Mouse (Mus musculus): ENCODE data around the gene Tenm2. TPM values are rescaled to one million over a fixed set of nuclear protein-coding genes. Genes with fewer than 3 reads are reported as not detected.

Gene Tenm2
- polyA plus RNA-seq, 1 experiment from 2014 or later, result 1.4 TPM

GRCm38 (mm10) chr11:36694810-36695209, 541.0 kb downstream of the Tenm2 start:
- no peak overlapping the region for H3K27ac ChIP-seq (ENCODE audit: poor library complexity, severe bottlenecking)
- WGBS, result 66% methylated on average over 8 of the region's 8 CpGs
- H3K4me1 ChIP-seq (replicated peaks), result no peaks in the 10 kb centered on the region
- H3K27me3 ChIP-seq (replicated peaks), result no peaks in the 10 kb centered on the region
- ATAC-seq (ENCODE audit: insufficient number of reproducible peaks, low FRiP score), result no peak
- H3K9me3 ChIP-seq (replicated peaks), result no peaks in the 10 kb centered on the region
- H3K4me2 ChIP-seq, result no peak overlapping the region
- H3K36me3 ChIP-seq, result no peaks in the 10 kb centered on the region
- no peak overlapping the region for H3K4me3 ChIP-seq
- H3K9ac ChIP-seq, result no peak overlapping the region

DNA sequence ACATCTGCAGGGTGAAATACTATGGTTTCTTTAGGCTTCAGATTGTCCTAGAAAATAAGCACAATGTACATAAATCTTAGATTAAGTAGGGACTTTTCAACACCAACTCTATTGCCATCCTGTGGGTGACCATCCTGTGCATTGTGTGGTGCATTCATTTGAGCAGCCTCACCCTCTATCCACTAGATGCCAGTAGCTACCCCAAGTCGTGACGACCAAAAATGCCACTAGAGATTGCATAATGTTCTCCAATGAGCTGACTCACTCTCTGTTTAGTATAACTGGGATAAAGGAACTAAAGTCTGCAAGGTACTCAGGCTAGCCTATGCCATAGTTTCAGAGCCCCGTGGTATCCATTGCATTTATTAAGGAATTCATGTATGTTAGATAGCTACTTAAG, 543.1 kb downstream of the Tenm2 start:
- Histone ChIP-seq H3K27me3 (replicated peaks) (no peaks in the 10 kb centered on the region), H3K4me1 (replicated peaks) (no peaks in the 10 kb centered on the region), H3K9me3 (replicated peaks) (no peaks in the 10 kb centered on the region), H3K9ac (no peak overlapping the region), H3K27ac (ENCODE audit: poor library complexity, severe bottlenecking) (no peak overlapping the region), H3K4me3 (no peak overlapping the region), H3K36me3 (no peaks in the 10 kb centered on the region), H3K4me2 (no peak overlapping the region)
- no peak for ATAC-seq (ENCODE audit: insufficient number of reproducible peaks, low FRiP score)
- 56% methylated on average over 3 of the region's 3 CpGs for WGBS

DNA sequence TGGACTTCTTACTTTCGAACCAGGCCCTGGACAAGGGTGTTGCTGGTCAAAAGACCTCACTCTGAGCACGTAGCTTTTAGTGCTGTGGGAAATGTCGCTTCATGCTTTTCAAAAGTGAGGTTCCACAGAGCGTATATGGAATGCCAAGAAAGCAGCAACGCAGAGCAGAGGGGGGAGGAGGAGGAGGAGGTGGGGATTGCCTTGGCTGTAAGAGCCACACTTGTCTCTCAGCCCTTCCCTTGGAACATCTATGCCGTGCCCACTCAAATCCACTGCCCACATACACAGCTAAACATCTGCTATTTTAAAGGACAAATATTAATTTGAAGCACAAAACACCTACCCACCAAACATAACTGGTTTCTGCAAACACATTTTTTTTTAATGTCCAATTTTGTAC, 544.9 kb downstream of the Tenm2 start:
- H3K9ac ChIP-seq, result no peak overlapping the region
- H3K27ac ChIP-seq (ENCODE audit: poor library complexity, severe bottlenecking), result no peak overlapping the region
- H3K9me3 ChIP-seq (replicated peaks), result no peaks in the 10 kb centered on the region
- peaks cover 12% of the 10 kb centered on the region for H3K4me1 ChIP-seq (replicated peaks)
- H3K27me3 ChIP-seq (replicated peaks), result no peaks in the 10 kb centered on the region
- no peak for ATAC-seq (ENCODE audit: insufficient number of reproducible peaks, low FRiP score)
- no peak overlapping the region for H3K4me3 ChIP-seq
- no peak overlapping the region for H3K4me2 ChIP-seq
- WGBS, result 57% methylated on average over 6 of the region's 6 CpGs
- H3K36me3 ChIP-seq, result no peaks in the 10 kb centered on the region

DNA sequence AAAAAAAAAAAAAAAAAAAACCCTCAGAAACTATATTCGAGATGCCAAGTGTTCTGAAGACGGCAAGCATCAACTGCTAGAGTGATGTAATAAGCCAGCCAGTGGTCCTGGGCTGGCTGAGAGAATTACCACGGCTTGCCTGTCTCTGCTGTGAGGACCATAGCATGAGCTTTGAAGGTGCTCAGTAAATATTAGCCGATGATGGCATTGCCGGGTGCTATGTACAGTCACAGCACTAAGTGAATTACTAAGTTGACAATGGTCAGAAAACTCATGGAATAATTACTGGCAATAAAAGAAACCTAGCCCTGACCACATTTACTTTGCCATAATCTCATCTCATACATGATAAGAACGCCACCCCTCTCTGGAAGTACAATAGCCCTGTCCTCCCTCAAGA, 549.5 kb downstream of the Tenm2 start:
- no peak overlapping the region for H3K27ac ChIP-seq (ENCODE audit: poor library complexity, severe bottlenecking)
- no peaks in the 10 kb centered on the region for H3K36me3 ChIP-seq
- no peak overlapping the region for H3K4me3 ChIP-seq
- H3K27me3 ChIP-seq (replicated peaks), result no peaks in the 10 kb centered on the region
- H3K4me1 ChIP-seq (replicated peaks), result peaks cover 15% of the 10 kb centered on the region
- WGBS, result 61% methylated on average over 6 of the region's 6 CpGs
- H3K9me3 ChIP-seq (replicated peaks), result no peaks in the 10 kb centered on the region
- H3K4me2 ChIP-seq, result no peak overlapping the region
- ATAC-seq (ENCODE audit: insufficient number of reproducible peaks, low FRiP score), result no peak
- no peak overlapping the region for H3K9ac ChIP-seq

- Histone ChIP-seq H3K4me3 (no peak overlapping the region), H3K27me3 (replicated peaks) (no peaks in the 10 kb centered on the region), H3K36me3 (no peaks in the 10 kb centered on the region), H3K4me2 (no peak overlapping the region), H3K27ac (ENCODE audit: poor library complexity, severe bottlenecking) (no peak overlapping the region), H3K4me1 (replicated peaks) (peaks cover 8% of the 10 kb centered on the region), H3K9ac (no peak overlapping the region), H3K9me3 (replicated peaks) (no peaks in the 10 kb centered on the region)
- 86% methylated on average over 2 of the region's 2 CpGs for WGBS
- ATAC-seq (ENCODE audit: insufficient number of reproducible peaks, low FRiP score), result no peak
Measured at GRCm38 (mm10) chr11:36679361-36679760, 556.4 kb downstream of the Tenm2 start.

DNA sequence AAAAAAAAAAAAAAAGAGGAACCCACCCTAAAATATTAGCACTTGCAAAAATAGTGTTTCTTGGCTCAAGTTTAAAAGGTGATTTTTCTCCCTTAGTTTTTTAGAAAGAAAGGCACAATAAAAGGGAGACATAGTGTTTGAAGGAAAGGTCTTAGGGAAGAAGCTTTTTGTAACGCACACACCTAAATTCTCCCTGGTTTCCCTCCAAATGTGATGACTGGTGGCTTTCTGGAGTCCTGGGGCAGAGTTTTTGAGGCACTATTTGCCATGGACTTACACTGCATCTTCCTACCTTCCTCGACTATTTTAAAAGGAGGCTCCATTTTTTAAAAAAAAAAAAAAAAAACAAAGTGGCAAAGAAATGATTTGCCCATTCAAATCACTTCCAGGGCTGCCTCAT, 557.2 kb downstream of the Tenm2 start:
- H3K36me3 ChIP-seq, result no peaks in the 10 kb centered on the region
- no peak for ATAC-seq (ENCODE audit: insufficient number of reproducible peaks, low FRiP score)
- no peak overlapping the region for H3K27ac ChIP-seq (ENCODE audit: poor library complexity, severe bottlenecking)
- no peaks in the 10 kb centered on the region for H3K9me3 ChIP-seq (replicated peaks)
- H3K27me3 ChIP-seq (replicated peaks), result no peaks in the 10 kb centered on the region
- H3K4me3 ChIP-seq, result no peak overlapping the region
- H3K4me2 ChIP-seq, result no peak overlapping the region
- 45% methylated on average over 2 of the region's 2 CpGs for WGBS
- H3K9ac ChIP-seq, result no peak overlapping the region
- H3K4me1 ChIP-seq (replicated peaks), result peaks cover 8% of the 10 kb centered on the region

- ATAC-seq (ENCODE audit: insufficient number of reproducible peaks, low FRiP score), result no peak
- Histone ChIP-seq H3K27me3 (replicated peaks) (no peaks in the 10 kb centered on the region), H3K36me3 (no peaks in the 10 kb centered on the region), H3K4me3 (peak overlapping the region; percentile 53), H3K4me2 (peak overlapping the region; percentile 68), H3K9me3 (replicated peaks) (no peaks in the 10 kb centered on the region), H3K4me1 (replicated peaks) (peaks cover 8% of the 10 kb centered on the region), H3K27ac (ENCODE audit: poor library complexity, severe bottlenecking) (peak overlapping the region; percentile 87), H3K9ac (peak overlapping the region; percentile 61)
- WGBS, result 8% methylated on average over 10 of the region's 10 CpGs
Measured at GRCm38 (mm10) chr11:36678057-36678396, 557.7 kb downstream of the Tenm2 start.

DNA sequence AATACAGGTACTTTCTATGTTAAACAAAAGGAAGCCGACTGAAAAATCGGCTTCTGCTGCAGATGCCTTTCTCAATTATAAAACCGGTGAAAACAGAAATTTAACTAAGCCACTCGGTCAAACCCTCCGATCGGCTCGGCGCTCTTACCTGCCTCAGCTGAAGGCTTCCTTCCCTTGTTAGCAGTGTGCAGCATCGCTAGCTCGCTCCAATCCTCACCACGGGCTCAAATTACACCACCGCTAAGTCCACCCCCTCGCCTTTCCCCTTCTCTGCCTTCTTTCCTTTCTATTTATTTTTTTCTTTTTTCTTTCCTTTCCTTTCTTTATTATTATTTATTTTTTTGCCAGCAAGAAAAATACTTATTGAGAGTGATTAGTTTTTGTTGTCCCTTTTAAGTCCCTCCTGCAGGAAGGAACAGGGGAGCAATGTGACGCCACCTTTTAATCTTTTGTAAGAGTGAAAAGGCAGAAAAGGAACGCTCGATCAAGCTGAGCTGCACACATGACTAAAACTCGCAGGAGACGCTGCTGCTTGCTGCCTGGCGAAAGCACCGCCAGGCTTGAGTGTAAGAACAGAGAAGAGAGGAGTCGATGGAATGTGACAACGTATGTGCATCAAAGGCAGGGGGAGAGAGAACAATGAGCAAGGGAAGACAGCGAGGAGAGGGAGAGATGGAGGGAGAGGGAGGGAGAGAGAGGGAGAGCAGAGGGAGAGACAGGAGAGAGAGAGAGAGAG, 558.3 kb downstream of the Tenm2 start:
- Histone ChIP-seq H3K27ac (ENCODE audit: poor library complexity, severe bottlenecking) (peak overlapping the region; percentile 87), H3K9ac (peak overlapping the region; percentile 61), H3K27me3 (replicated peaks) (no peaks in the 10 kb centered on the region), H3K4me3 (peak overlapping the region; percentile 53), H3K9me3 (replicated peaks) (no peaks in the 10 kb centered on the region), H3K4me1 (replicated peaks) (peaks cover 8% of the 10 kb centered on the region), H3K36me3 (no peaks in the 10 kb centered on the region), H3K4me2 (peak overlapping the region; percentile 68)
- ATAC-seq (ENCODE audit: insufficient number of reproducible peaks, low FRiP score), result peak; percentile 81; the same call in 1 of the 2 replicates
- WGBS, result under 1% methylated on average over 23 of the region's 23 CpGs

GRCm38 (mm10) chr11:36676446-36677284, 559.1 kb downstream of the Tenm2 start:
- H3K36me3 ChIP-seq, result no peaks in the 10 kb centered on the region
- peaks cover 8% of the 10 kb centered on the region for H3K4me1 ChIP-seq (replicated peaks)
- H3K4me3 ChIP-seq, result peak overlapping the region; percentile 53
- no peak overlapping the region for H3K27ac ChIP-seq (ENCODE audit: poor library complexity, severe bottlenecking)
- H3K9ac ChIP-seq, result no peak overlapping the region
- no peaks in the 10 kb centered on the region for H3K9me3 ChIP-seq (replicated peaks)
- no peak for ATAC-seq (ENCODE audit: insufficient number of reproducible peaks, low FRiP score)
- WGBS, result 41% methylated on average over 16 of the region's 16 CpGs
- H3K27me3 ChIP-seq (replicated peaks), result no peaks in the 10 kb centered on the region
- H3K4me2 ChIP-seq, result peak overlapping the region; percentile 68

DNA sequence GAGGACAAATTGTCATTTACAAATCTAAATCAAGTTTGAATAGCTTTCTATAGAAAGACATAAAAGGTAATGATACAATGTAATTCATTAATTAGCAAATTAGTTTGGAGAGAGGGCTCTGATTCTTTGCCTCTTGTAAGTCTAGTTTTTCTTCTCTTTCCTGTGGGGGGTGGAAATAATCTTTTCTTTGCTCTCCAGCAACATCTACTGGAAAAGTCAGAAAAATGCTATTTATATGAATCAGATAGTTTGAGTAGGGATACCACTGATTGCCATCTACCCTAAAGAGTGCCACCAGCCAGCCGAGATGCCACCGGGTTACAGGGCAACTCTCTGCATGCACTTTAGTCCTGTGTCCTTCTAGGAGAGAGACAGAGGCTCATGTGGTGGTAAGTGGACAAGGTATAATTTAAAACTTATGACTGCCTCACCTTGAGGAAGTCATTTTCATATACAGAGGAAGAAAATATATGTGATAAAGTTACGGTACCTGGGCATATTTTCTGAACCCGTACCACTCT, 560.8 kb downstream of the Tenm2 start:
- H3K27ac ChIP-seq (ENCODE audit: poor library complexity, severe bottlenecking), result no peak overlapping the region
- no peaks in the 10 kb centered on the region for H3K36me3 ChIP-seq
- H3K4me1 ChIP-seq (replicated peaks), result no peaks in the 10 kb centered on the region
- no peak overlapping the region for H3K9ac ChIP-seq
- no peaks in the 10 kb centered on the region for H3K27me3 ChIP-seq (replicated peaks)
- 77% methylated on average over 4 of the region's 4 CpGs for WGBS
- H3K9me3 ChIP-seq (replicated peaks), result no peaks in the 10 kb centered on the region
- H3K4me3 ChIP-seq, result no peak overlapping the region
- H3K4me2 ChIP-seq, result no peak overlapping the region
- ATAC-seq (ENCODE audit: insufficient number of reproducible peaks, low FRiP score), result no peak

DNA sequence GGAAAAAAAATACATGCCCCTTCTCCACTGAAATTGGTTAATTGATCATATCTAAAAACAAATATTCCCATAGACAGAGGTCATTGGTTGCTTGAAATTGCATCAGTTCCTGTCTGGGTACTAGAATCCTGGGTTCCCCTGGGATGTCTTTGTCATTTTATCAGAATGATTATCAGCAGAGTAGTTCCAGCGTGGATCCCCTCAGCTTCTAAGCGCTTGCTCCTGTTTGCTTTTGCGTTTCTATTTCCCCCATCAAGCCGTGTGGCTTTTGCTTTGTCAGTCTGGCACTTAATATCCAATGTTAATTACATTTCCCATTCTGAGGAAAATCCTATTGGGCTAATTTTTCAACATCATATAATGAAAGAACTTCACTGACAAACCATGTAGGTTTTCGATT, 561.6 kb downstream of the Tenm2 start:
- Histone ChIP-seq H3K9me3 (replicated peaks) (no peaks in the 10 kb centered on the region), H3K27me3 (replicated peaks) (no peaks in the 10 kb centered on the region), H3K9ac (no peak overlapping the region), H3K36me3 (no peaks in the 10 kb centered on the region), H3K27ac (ENCODE audit: poor library complexity, severe bottlenecking) (no peak overlapping the region), H3K4me2 (no peak overlapping the region), H3K4me1 (replicated peaks) (no peaks in the 10 kb centered on the region), H3K4me3 (no peak overlapping the region)
- ATAC-seq (ENCODE audit: insufficient number of reproducible peaks, low FRiP score), result no peak
- 53% methylated on average over 5 of the region's 5 CpGs for WGBS

All from heart, embryonic 12.5 days (tissue).